Mouse (Mus musculus) ES-Bruce4 (cell line): ENCODE data around the gene Gm49027. TPM values are rescaled to one million over a fixed set of nuclear protein-coding genes. Genes with fewer than 3 reads are reported as not detected.
A peak's percentile ranks its signal among the peaks of the same experiment; 100 is the strongest.

Source experiments
- H3K27ac ChIP-seq: 2 replicates; pipeline ENCODE4 v1.5.1; 2012; ENCODE audit warnings: low read length, inconsistent platforms; ENCODE audit not compliant: insufficient read depth
- H3K27me3 ChIP-seq: 2 replicates; pipeline ENCODE4 v1.6.1; 2012; ENCODE audit warnings: mild to moderate bottlenecking, low read length, inconsistent platforms; ENCODE audit not compliant: control insufficient read depth, poor library complexity, insufficient read depth, severe bottlenecking
- H3K36me3 ChIP-seq: 2 replicates; pipeline ENCODE4 v1.6.1; 2012; ENCODE audit warnings: inconsistent platforms, mild to moderate bottlenecking, low read length, moderate library complexity; ENCODE audit not compliant: control insufficient read depth, poor library complexity, insufficient read depth, severe bottlenecking
- H3K4me1 ChIP-seq: one replicate; pipeline ENCODE4 v1.8.1; 2011; ENCODE audit warnings: low read length; ENCODE audit not compliant: control insufficient read depth, insufficient read depth
- H3K4me3 ChIP-seq: 2 replicates; pipeline ENCODE4 v1.5.1; 2011; ENCODE audit warnings: low read depth, mild to moderate bottlenecking, low read length
- H3K9ac ChIP-seq: 2 replicates; pipeline ENCODE4 v1.6.1; 2012; ENCODE audit warnings: low read depth, mild to moderate bottlenecking, inconsistent platforms; ENCODE audit not compliant: poor library complexity, severe bottlenecking
- H3K9me3 ChIP-seq: replicated peaks from 2 replicates; pipeline ENCODE4 v1.6.1; 2012; ENCODE audit warnings: mild to moderate bottlenecking, low read length, inconsistent platforms; ENCODE audit not compliant: control insufficient read depth, poor library complexity, insufficient read depth, severe bottlenecking
- CTCF ChIP-seq: IDR thresholded peaks from one replicate; pipeline ENCODE4 v1.8.1; 2011; ENCODE audit warnings: low read depth, low read length
- EP300 ChIP-seq: IDR thresholded peaks from 2 replicates; pipeline ENCODE4 v1.6.1; 2011; ENCODE audit warnings: low read depth, low read length; ENCODE audit not compliant: insufficient read depth
- POLR2A ChIP-seq: IDR thresholded peaks from one replicate; pipeline ENCODE4 v1.8.1; 2011; ENCODE audit warnings: low read length; ENCODE audit not compliant: insufficient read depth
- polyA plus RNA-seq: library from polyadenylated mRNA; stranded (reverse); fragments of >200 nt; gene quantifications from 2 replicates; pipeline ENCODE4 v1.2.4, GENCODE M21; 2011; ENCODE audit warnings: low read depth; ENCODE audit not compliant: missing spikeins, insufficient read depth, insufficient read length

The Gm49027 gene
- polyA plus RNA-seq, 1 experiment = not detected

DNA sequence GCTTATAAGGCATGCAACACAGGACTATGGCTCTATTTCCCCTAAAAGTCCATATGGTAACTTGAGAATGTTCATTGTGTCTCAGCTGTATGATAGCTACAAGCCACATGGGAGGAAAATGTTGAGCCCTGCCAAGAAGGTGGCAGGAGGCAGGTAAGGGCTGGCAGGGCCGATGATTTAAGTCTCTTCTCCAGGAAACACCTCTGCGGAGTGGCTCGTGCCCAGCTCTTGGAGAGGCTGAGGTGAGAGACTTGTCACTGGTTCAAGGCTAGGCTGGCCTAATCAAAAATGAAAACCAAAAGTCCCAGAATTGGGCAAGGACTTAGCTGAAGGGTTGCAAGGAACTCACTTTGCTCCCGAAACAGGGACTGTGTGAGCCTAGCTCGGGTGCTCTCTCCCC is 15.1 kb downstream of the Gm49027 start, which contains the start of gene B3gnt4:
Gene B3gnt4, plus strand, starts transcription at position 301 of the 400 bp plus-strand sequence.
- no peaks in the 10 kb centered on the region for H3K9me3 ChIP-seq
- TF ChIP-seq EP300 (no peak), CTCF (no peak), POLR2A (no peak)
- no peak within 1 kb of the TSS for H3K27ac ChIP-seq
- no peaks in the 10 kb centered on the region for H3K27me3 ChIP-seq
- H3K9ac ChIP-seq = no peak within 1 kb of the TSS
- H3K36me3 ChIP-seq = peaks cover under 1% of the 10 kb centered on the region; the same call in 1 of the 2 replicates
- H3K4me3 ChIP-seq = no peak within 1 kb of the TSS
- peaks cover 7% of the 10 kb centered on the region for H3K4me1 ChIP-seq

GRCm38 (mm10) chr5:123508921-123509320 is 16.4 kb downstream of the Gm49027 start:
- peaks cover 7% of the 10 kb centered on the region for H3K4me1 ChIP-seq
- H3K27ac ChIP-seq = no peak overlapping the region
- H3K4me3 ChIP-seq = peak overlapping the region; percentile 86
- H3K27me3 ChIP-seq = no peaks in the 10 kb centered on the region
- TF ChIP-seq CTCF = no peak
- TF ChIP-seq EP300 = no peak
- TF ChIP-seq POLR2A = no peak
- H3K9me3 ChIP-seq = no peaks in the 10 kb centered on the region
- no peaks in the 10 kb centered on the region for H3K36me3 ChIP-seq
- H3K9ac ChIP-seq = peak overlapping the region; percentile 83

DNA sequence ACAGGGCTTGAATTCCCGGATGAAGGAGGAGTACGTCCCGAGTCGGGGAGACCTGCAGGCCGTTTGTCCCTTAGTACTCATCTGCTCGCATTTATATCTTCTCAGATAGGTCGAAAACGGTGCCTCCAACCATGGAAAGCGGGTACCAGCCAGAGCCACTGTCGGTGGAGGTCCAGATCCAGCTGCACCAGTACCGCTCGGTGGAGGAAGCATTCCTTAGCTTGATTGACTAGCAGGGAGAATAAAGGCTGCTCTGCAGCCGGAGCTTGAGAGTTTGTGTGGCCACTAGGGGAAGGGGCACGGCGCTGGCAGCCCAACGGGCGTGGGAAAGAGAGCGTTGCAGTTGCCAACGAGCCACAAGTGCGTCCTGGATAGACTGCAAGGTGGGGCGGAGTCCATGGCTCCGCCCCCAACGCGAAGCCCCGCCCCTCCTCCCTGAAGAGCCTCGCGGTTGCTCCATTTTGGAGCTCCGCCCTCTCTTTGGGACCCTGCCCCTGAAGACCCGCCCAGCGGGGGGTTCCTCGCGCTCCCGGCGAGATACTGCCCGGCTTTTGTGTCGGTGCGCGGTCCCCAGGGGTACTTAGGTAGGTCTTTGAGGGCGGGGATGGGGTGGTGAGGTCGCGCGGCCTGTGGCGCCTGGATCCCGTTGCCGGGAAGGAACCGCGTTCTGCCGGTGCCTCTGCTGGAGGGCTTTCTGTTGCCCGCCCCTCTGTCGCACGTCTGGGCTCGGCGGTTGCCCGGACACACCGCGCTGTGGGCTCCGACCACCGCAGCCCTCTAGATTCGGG is 17.2 kb downstream of the Gm49027 start:
- no peak for TF ChIP-seq EP300
- no peak for TF ChIP-seq CTCF
- no peak for TF ChIP-seq POLR2A
- H3K9me3 ChIP-seq = no peaks in the 10 kb centered on the region
- peak overlapping the region; percentile 86 for H3K4me3 ChIP-seq
- H3K27ac ChIP-seq = no peak overlapping the region
- peaks cover 7% of the 10 kb centered on the region for H3K4me1 ChIP-seq
- H3K36me3 ChIP-seq = no peaks in the 10 kb centered on the region
- no peaks in the 10 kb centered on the region for H3K27me3 ChIP-seq
- H3K9ac ChIP-seq = peak overlapping the region; percentile 83

DNA sequence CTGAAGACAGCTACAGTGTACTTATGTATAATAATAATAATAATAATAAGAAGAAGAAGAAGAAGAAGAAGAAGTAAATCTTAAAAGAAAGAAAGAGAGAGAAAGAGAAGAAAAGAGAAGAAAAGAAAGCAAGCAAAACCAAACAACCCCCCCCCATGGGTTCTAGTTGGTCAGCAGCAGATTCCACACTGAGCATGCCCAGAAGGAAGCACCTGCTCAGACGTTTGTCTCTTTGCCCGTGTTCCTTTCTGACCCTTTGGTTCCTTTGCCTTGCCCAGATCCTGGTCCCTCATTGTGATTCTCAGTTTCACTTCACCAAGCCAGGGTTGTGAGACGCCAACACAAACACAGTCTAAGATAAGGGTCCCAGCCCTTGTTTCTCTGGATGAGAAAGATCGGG is 23.3 kb downstream of the Gm49027 start:
- TF ChIP-seq EP300 (no peak), POLR2A (no peak), CTCF (no peak)
- no peak overlapping the region for H3K27ac ChIP-seq
- no peaks in the 10 kb centered on the region for H3K9me3 ChIP-seq
- no peaks in the 10 kb centered on the region for H3K27me3 ChIP-seq
- H3K4me3 ChIP-seq = no peak overlapping the region
- H3K9ac ChIP-seq = no peak overlapping the region
- H3K4me1 ChIP-seq = peaks cover under 1% of the 10 kb centered on the region
- H3K36me3 ChIP-seq = no peaks in the 10 kb centered on the region

- no peak overlapping the region for H3K9ac ChIP-seq
- no peak overlapping the region for H3K4me3 ChIP-seq
- H3K27me3 ChIP-seq = no peaks in the 10 kb centered on the region
- H3K27ac ChIP-seq = no peak overlapping the region
- no peaks in the 10 kb centered on the region for H3K9me3 ChIP-seq
- peaks cover 2% of the 10 kb centered on the region for H3K4me1 ChIP-seq
- no peak for TF ChIP-seq POLR2A
- TF ChIP-seq CTCF = peak; percentile 44
- no peak for TF ChIP-seq EP300
- H3K36me3 ChIP-seq = no peaks in the 10 kb centered on the region
Measured at GRCm38 (mm10) chr5:123499717-123500116, 25.6 kb downstream of the Gm49027 start.

- Histone ChIP-seq H3K9me3 (no peaks in the 10 kb centered on the region), H3K4me1 (no peaks in the 10 kb centered on the region), H3K36me3 (no peaks in the 10 kb centered on the region), H3K4me3 (no peak overlapping the region), H3K27me3 (no peaks in the 10 kb centered on the region), H3K9ac (no peak overlapping the region), H3K27ac (no peak overlapping the region)
- TF ChIP-seq CTCF = no peak
- no peak for TF ChIP-seq POLR2A
- TF ChIP-seq EP300 = no peak
Measured at GRCm38 (mm10) chr5:123489935-123490334, 35.4 kb downstream of the Gm49027 start.
